Mouse (Mus musculus): ENCODE measurements around the gene Rgs12. TPM values are rescaled to one million over a fixed set of nuclear protein-coding genes. Genes with fewer than 3 reads are reported as not detected.

Gene Rgs12
- polyA plus RNA-seq (2014; fragmentation: Nextera tagmentation; extraction: Ambion mirVana), result 42.7 and 44.3 TPM in 2 replicates

- peak within 1 kb of the TSS; percentile 91 for H3K4me3 ChIP-seq (replicated peaks; ENCODE audit: low read depth, low read length)
- no peaks in the 10 kb centered on the region for H3K9me3 ChIP-seq (ENCODE audit: control insufficient read depth, low read length)
- peaks cover 27% of the 10 kb centered on the region for H3K4me1 ChIP-seq (ENCODE audit: control insufficient read depth, insufficient read depth, low read length)
- peak; percentile 94 for ATAC-seq (ENCODE audit: low FRiP score, low TSS enrichment)
- peak; percentile 90 for DNase-seq
- H3K27me3 ChIP-seq (ENCODE audit: control insufficient read depth, insufficient read depth, low read length), result no peaks in the 10 kb centered on the region
- H3K9ac ChIP-seq (replicated peaks; ENCODE audit: low read length), result peak within 1 kb of the TSS; percentile 97
- peak within 1 kb of the TSS; percentile 84 for H3K4me2 ChIP-seq (ENCODE audit: low read length)
- WGBS, result 1% methylated on average over 84 of the region's 84 CpGs
- peak within 1 kb of the TSS; percentile 93 for H3K27ac ChIP-seq (replicated peaks; ENCODE audit: low read depth, low read length)
- H3K36me3 ChIP-seq (ENCODE audit: control insufficient read depth, insufficient read depth, low read length), result no peaks in the 10 kb centered on the region
These were observed at the start of gene Rgs12 for GRCm38 (mm10) chr5:34948861-34949760. Gene Rgs12 (plus strand): TSS chr5:34949445.

GRCm38 (mm10) chr5:34899787-34900469 is 49.3 kb upstream of the Rgs12 start:
- Histone ChIP-seq H3K4me1 (ENCODE audit: control insufficient read depth, insufficient read depth, low read length) (no peaks in the 10 kb centered on the region), H3K27ac (replicated peaks; ENCODE audit: low read depth, low read length) (no peak overlapping the region), H3K4me2 (ENCODE audit: low read length) (no peak overlapping the region), H3K4me3 (replicated peaks; ENCODE audit: low read depth, low read length) (no peak overlapping the region), H3K9ac (replicated peaks; ENCODE audit: low read length) (0 out of 2 replicates have a peak overlapping the region, but pooled peaks have one; percentile 23), H3K27me3 (ENCODE audit: control insufficient read depth, insufficient read depth, low read length) (no peaks in the 10 kb centered on the region), H3K36me3 (ENCODE audit: control insufficient read depth, insufficient read depth, low read length) (peaks cover 92% of the 10 kb centered on the region), H3K9me3 (ENCODE audit: control insufficient read depth, low read length) (no peaks in the 10 kb centered on the region)
- ATAC-seq (ENCODE audit: low FRiP score, low TSS enrichment), result no peak
- 97% methylated on average over 6 of the region's 6 CpGs for WGBS
- DNase-seq, result no peak

GRCm38 (mm10) chr5:34902371-34902770 is 46.9 kb upstream of the Rgs12 start:
- H3K36me3 ChIP-seq (ENCODE audit: control insufficient read depth, insufficient read depth, low read length), result peaks cover 92% of the 10 kb centered on the region
- H3K4me1 ChIP-seq (ENCODE audit: control insufficient read depth, insufficient read depth, low read length), result no peaks in the 10 kb centered on the region
- no peak overlapping the region for H3K4me3 ChIP-seq (replicated peaks; ENCODE audit: low read depth, low read length)
- H3K4me2 ChIP-seq (ENCODE audit: low read length), result no peak overlapping the region
- no peak overlapping the region for H3K9ac ChIP-seq (replicated peaks; ENCODE audit: low read length)
- H3K27ac ChIP-seq (replicated peaks; ENCODE audit: low read depth, low read length), result no peak overlapping the region
- H3K9me3 ChIP-seq (ENCODE audit: control insufficient read depth, low read length), result no peaks in the 10 kb centered on the region
- no peaks in the 10 kb centered on the region for H3K27me3 ChIP-seq (ENCODE audit: control insufficient read depth, insufficient read depth, low read length)
- ATAC-seq (ENCODE audit: low FRiP score, low TSS enrichment) (no peak), DNase-seq (no peak)

- H3K4me1 ChIP-seq (ENCODE audit: control insufficient read depth, insufficient read depth, low read length), result no peaks in the 10 kb centered on the region
- no peak overlapping the region for H3K9ac ChIP-seq (replicated peaks; ENCODE audit: low read length)
- H3K27ac ChIP-seq (replicated peaks; ENCODE audit: low read depth, low read length), result no peak overlapping the region
- 86% methylated on average over 5 of the region's 5 CpGs for WGBS
- H3K4me2 ChIP-seq (ENCODE audit: low read length), result no peak overlapping the region
- ATAC-seq (ENCODE audit: low FRiP score, low TSS enrichment) (no peak), DNase-seq (peak; percentile 66)
- H3K9me3 ChIP-seq (ENCODE audit: control insufficient read depth, low read length), result no peaks in the 10 kb centered on the region
- no peak overlapping the region for H3K4me3 ChIP-seq (replicated peaks; ENCODE audit: low read depth, low read length)
- H3K36me3 ChIP-seq (ENCODE audit: control insufficient read depth, insufficient read depth, low read length), result peaks cover 92% of the 10 kb centered on the region
- H3K27me3 ChIP-seq (ENCODE audit: control insufficient read depth, insufficient read depth, low read length), result no peaks in the 10 kb centered on the region
These were observed 46.3 kb upstream of the Rgs12 start for GRCm38 (mm10) chr5:34902811-34903385.

GRCm38 (mm10) chr5:34904412-34904811 is 44.8 kb upstream of the Rgs12 start:
- Histone ChIP-seq H3K4me2 (ENCODE audit: low read length) (no peak overlapping the region), H3K9ac (replicated peaks; ENCODE audit: low read length) (no peak overlapping the region), H3K27me3 (ENCODE audit: control insufficient read depth, insufficient read depth, low read length) (no peaks in the 10 kb centered on the region), H3K27ac (replicated peaks; ENCODE audit: low read depth, low read length) (no peak overlapping the region), H3K9me3 (ENCODE audit: control insufficient read depth, low read length) (no peaks in the 10 kb centered on the region), H3K4me3 (replicated peaks; ENCODE audit: low read depth, low read length) (no peak overlapping the region), H3K4me1 (ENCODE audit: control insufficient read depth, insufficient read depth, low read length) (no peaks in the 10 kb centered on the region), H3K36me3 (ENCODE audit: control insufficient read depth, insufficient read depth, low read length) (peaks cover 92% of the 10 kb centered on the region)
- no peak for DNase-seq
- no peak for ATAC-seq (ENCODE audit: low FRiP score, low TSS enrichment)

GRCm38 (mm10) chr5:34907230-34907629 is 42.0 kb upstream of the Rgs12 start:
- H3K9me3 ChIP-seq (ENCODE audit: control insufficient read depth, low read length), result no peaks in the 10 kb centered on the region
- H3K36me3 ChIP-seq (ENCODE audit: control insufficient read depth, insufficient read depth, low read length), result peaks cover 82% of the 10 kb centered on the region
- H3K27me3 ChIP-seq (ENCODE audit: control insufficient read depth, insufficient read depth, low read length), result no peaks in the 10 kb centered on the region
- 96% methylated on average over 4 of the region's 4 CpGs for WGBS
- H3K4me1 ChIP-seq (ENCODE audit: control insufficient read depth, insufficient read depth, low read length), result no peaks in the 10 kb centered on the region
- H3K27ac ChIP-seq (replicated peaks; ENCODE audit: low read depth, low read length), result no peak overlapping the region
- H3K9ac ChIP-seq (replicated peaks; ENCODE audit: low read length), result no peak overlapping the region
- DNase-seq, result no peak
- no peak overlapping the region for H3K4me2 ChIP-seq (ENCODE audit: low read length)
- no peak for ATAC-seq (ENCODE audit: low FRiP score, low TSS enrichment)
- no peak overlapping the region for H3K4me3 ChIP-seq (replicated peaks; ENCODE audit: low read depth, low read length)

GRCm38 (mm10) chr5:34907910-34908725 is 41.1 kb upstream of the Rgs12 start, which contains the start of gene Msantd1:
Gene Msantd1 (plus strand): TSS chr5:34908012.
- H3K4me3 ChIP-seq (replicated peaks; ENCODE audit: low read depth, low read length), result no peak within 1 kb of the TSS
- no peaks in the 10 kb centered on the region for H3K4me1 ChIP-seq (ENCODE audit: control insufficient read depth, insufficient read depth, low read length)
- H3K36me3 ChIP-seq (ENCODE audit: control insufficient read depth, insufficient read depth, low read length), result peaks cover 73% of the 10 kb centered on the region
- no peak within 1 kb of the TSS for H3K9ac ChIP-seq (replicated peaks; ENCODE audit: low read length)
- H3K4me2 ChIP-seq (ENCODE audit: low read length), result no peak within 1 kb of the TSS
- ATAC-seq (ENCODE audit: low FRiP score, low TSS enrichment), result no peak
- H3K9me3 ChIP-seq (ENCODE audit: control insufficient read depth, low read length), result no peaks in the 10 kb centered on the region
- H3K27me3 ChIP-seq (ENCODE audit: control insufficient read depth, insufficient read depth, low read length), result no peaks in the 10 kb centered on the region
- WGBS, result 78% methylated on average over 6 of the region's 6 CpGs
- no peak within 1 kb of the TSS for H3K27ac ChIP-seq (replicated peaks; ENCODE audit: low read depth, low read length)
- DNase-seq, result no peak
